Mouse (Mus musculus) embryonic facial prominence, embryonic 10.5 days (tissue): ENCODE measurements at regions not wholly inside any gene's neighbourhood (a gene's known extent, or its start where the extent isn't known, plus 50 kb on each side); places are given as distances from the start of the nearest gene placed in this dataset.
"Not testable (repeated sequence)": the region's sequence is repeated elsewhere in the genome, so short reads cannot be mapped to it uniquely, and the experiment has no call there.

Experiments used
- DNase-seq: peaks from one replicate; pipeline ENCODE4 v3.0.0-alpha.2; 2017; ENCODE audit warnings: low spot score
- H3K27ac ChIP-seq: fragments of 300-500 bp; sonication (generic); replicated peaks from 2 replicates; pipeline ENCODE4 v1.5.1; 2016; ENCODE audit warnings: mild to moderate bottlenecking
- H3K27me3 ChIP-seq: fragments of 300-500 bp; sonication (generic); replicated peaks from 2 replicates; pipeline ENCODE4 v1.6.1; 2016; ENCODE audit warnings: low read depth, mild to moderate bottlenecking; ENCODE audit not compliant: poor library complexity, severe bottlenecking
- H3K36me3 ChIP-seq: fragments of 300-500 bp; sonication (generic); replicated peaks from 2 replicates; pipeline ENCODE4 v1.6.1; 2016; ENCODE audit warnings: mild to moderate bottlenecking, moderate library complexity
- H3K4me1 ChIP-seq: fragments of 300-500 bp; sonication (generic); 2 replicates; pipeline ENCODE4 v1.6.1; 2016
- H3K4me3 ChIP-seq: fragments of 300-500 bp; sonication (generic); 2 replicates; pipeline ENCODE4 v1.5.1; 2016; ENCODE audit warnings: mild to moderate bottlenecking, moderate library complexity
- H3K9me3 ChIP-seq: fragments of 300-500 bp; sonication (generic); 2 replicates; pipeline ENCODE4 v1.6.1; 2016; ENCODE audit warnings: mild to moderate bottlenecking
- WGBS: fragments of 180-500 bp; shearing (Covaris S2); methylation state at CpG from one replicate; pipeline ENCODE4 v1.1.7; 2016; 5-methylcytosine and 5-hydroxymethylcytosine counted together

DNA sequence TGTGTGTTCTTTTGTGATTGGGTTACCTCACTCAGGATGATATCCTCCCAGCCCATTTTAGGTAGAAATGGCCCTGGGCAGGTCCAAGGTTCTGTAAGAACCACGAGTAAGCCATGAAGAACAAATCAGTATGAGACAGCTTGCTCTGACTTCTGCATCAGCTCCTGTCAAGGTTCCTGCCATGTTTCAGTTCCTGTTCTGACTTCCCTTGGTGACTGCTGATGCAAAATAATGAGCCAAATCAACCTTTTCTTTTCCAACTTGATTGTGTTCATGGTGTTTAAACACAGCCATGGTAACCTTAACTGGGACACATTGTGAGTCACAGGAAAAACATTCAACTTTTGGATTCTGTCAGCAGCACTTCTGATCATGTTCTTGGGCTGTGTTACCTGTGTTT lies 667.4 kb upstream of the Igfbp7 start:
- DNase-seq: no peak
- H3K36me3 ChIP-seq: no peaks in the 10 kb centered on the region
- WGBS: 75% methylated on average over 1 of the region's 1 CpGs
- no peaks in the 10 kb centered on the region for H3K27me3 ChIP-seq
- H3K4me3 ChIP-seq: no peak overlapping the region
- H3K27ac ChIP-seq: no peak overlapping the region
- H3K9me3 ChIP-seq: no peaks in the 10 kb centered on the region
- H3K4me1 ChIP-seq: no peaks in the 10 kb centered on the region

DNA sequence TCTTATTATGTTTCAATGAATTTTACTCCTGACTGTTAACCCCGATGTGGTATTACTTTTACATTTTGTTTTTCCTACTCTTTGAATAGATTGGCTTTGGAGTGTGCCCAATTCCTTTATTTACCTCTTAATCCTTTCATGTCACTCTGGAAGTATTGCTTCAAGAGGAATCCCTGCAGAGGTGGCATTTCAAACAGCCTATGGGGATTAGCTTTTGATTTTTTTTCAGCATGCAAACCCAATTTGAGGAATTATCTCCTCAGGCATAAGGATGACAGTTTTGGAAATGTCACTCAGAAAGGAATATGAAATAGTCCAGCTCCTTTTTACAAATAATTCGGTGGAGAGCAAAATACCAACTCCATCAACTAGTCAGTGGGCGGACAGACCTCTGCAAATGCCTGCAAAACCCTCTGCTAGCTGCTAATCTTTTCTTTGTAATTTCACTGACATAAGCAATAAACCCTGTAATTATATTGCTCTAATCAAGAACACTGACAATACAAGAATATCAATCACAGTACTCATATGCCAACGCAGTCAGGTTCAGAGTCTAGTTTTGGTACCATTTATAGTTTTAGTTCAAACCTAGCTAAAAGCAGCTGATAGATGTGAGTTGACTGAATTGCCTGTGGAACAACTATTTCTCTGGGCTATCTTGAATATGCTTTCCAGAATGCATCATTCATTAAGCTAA lies 624.9 kb upstream of the Igfbp7 start:
- Histone ChIP-seq H3K27ac (no peak overlapping the region), H3K27me3 (no peaks in the 10 kb centered on the region), H3K4me1 (no peaks in the 10 kb centered on the region), H3K36me3 (no peaks in the 10 kb centered on the region), H3K9me3 (no peaks in the 10 kb centered on the region), H3K4me3 (no peak overlapping the region)
- DNase-seq: no peak
- 77% methylated on average over 4 of the region's 4 CpGs for WGBS

DNA sequence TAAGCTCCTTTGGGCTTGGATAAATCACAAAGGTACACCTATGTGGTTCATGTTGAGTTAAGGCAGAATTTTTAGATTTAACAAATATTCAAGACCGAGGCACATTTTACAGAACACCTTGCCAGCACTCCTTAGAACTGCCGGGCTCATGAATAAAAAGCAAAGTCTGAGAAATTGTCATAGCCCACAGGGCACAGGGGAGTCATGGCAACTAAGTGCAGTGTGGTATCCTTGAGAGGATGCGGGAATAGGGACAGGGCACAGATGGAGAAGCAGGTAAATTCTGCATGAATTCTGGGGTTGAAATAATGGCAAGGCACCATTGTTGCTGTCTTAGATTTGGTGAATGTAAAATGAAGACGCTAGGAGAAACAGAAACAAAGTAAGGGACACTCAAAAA lies 609.7 kb upstream of the Igfbp7 start:
- no peak overlapping the region for H3K4me3 ChIP-seq
- no peak for DNase-seq
- no peak overlapping the region for H3K27ac ChIP-seq
- no peaks in the 10 kb centered on the region for H3K27me3 ChIP-seq
- WGBS: 86% methylated on average over 4 of the region's 4 CpGs
- no peaks in the 10 kb centered on the region for H3K36me3 ChIP-seq
- no peaks in the 10 kb centered on the region for H3K9me3 ChIP-seq
- H3K4me1 ChIP-seq: no peaks in the 10 kb centered on the region

DNA sequence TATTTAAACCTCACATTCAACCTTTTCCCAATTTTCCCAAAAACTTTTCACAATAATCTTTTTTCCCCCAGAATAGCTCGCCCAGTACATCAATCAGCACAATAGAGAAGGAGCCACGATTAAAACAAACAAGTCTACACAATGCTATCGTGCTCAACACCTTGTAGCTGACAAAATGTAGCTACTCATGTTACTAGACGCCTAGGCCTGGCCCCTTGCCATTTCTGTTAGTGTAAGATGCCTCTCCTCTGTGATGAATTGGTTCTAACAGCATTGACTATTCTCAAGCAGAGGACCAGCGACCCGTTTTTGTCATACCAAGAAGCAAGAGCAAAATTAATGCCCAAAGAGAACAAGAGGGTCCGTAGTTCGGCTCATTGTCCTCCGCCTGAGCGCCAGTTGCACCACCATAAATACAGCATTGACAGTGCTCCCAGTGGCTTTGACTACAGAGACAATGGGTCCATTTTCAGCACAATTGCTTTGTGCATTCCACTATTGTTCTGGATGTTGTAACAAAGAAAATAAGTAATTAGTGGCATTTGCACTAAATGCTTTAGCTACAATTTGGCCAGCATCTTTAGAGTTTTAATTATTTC lies 578.7 kb upstream of the Igfbp7 start:
- Histone ChIP-seq H3K4me3 (no peak overlapping the region), H3K27ac (no peak overlapping the region), H3K9me3 (no peaks in the 10 kb centered on the region), H3K4me1 (no peaks in the 10 kb centered on the region), H3K36me3 (no peaks in the 10 kb centered on the region), H3K27me3 (no peaks in the 10 kb centered on the region)
- DNase-seq: no peak
- 76% methylated on average over 10 of the region's 10 CpGs for WGBS

DNA sequence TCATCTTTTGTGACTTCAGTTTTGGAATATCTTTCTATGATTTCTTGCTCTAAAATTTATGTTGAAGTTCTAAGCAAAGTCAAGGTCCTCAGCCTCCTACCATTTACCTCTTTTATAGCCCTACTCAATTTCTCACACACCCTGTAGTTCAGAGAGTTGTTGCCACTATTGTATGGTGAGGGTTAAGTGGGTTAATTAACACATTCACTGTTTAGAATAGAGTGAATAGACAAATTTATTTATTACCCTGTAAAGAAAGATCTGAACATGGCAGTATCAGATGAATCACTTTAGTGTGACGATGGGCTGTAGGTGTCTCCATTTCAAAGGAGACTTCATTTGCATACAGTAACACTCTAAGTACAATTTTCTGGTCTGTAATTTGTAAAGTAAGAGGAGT lies 577.4 kb upstream of the Igfbp7 start:
- no peaks in the 10 kb centered on the region for H3K4me1 ChIP-seq
- H3K36me3 ChIP-seq: no peaks in the 10 kb centered on the region
- H3K27ac ChIP-seq: no peak overlapping the region
- no peak overlapping the region for H3K4me3 ChIP-seq
- 79% methylated on average over 1 of the region's 1 CpGs for WGBS
- no peaks in the 10 kb centered on the region for H3K27me3 ChIP-seq
- DNase-seq: no peak
- no peaks in the 10 kb centered on the region for H3K9me3 ChIP-seq

DNA sequence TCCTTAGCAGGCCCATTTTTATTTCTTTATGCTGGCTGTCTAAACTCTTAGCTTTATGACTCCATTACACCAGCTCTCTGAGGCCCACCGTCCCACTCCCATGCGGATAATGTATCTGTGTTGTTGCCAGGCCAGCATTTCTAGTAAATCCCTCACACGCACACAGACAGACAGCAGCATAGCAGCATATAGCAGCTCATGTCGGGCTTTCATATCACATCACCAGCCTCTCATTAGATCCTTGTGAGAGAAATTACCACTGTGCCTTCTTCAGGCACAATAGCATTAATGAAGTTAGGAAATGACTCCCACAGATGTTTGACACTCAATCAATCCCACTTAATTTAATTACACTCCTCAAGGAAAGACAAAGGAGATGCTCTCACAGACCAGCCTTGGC lies 532.2 kb upstream of the Igfbp7 start:
- not testable (repeated sequence) for H3K36me3 ChIP-seq, H3K27ac ChIP-seq, H3K4me1 ChIP-seq, H3K9me3 ChIP-seq, H3K4me3 ChIP-seq, H3K27me3 ChIP-seq, DNase-seq
- WGBS: 87% methylated on average over 4 of the region's 4 CpGs

DNA sequence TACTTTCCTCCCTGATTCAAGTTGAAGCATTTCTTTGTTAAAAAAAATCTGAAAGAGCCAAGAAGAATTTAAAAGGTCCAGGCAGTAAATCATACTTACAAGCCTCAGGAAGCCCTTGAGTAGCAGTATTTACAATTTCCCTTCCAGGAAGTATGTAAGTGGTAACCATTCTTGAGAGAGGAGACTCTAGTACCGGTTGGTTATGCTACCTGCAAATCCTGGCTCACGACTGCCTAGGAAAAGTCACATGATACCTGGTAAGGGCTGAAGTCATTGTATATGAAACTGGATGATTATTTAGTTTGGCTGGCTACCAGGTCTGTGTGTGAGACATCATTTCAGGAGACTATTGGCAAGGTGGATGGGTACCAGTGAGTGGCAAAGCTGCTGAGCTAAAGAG lies 524.0 kb upstream of the Igfbp7 start:
- WGBS: 94% methylated on average over 2 of the region's 2 CpGs
- no peak overlapping the region for H3K27ac ChIP-seq
- H3K36me3 ChIP-seq: no peaks in the 10 kb centered on the region
- H3K4me1 ChIP-seq: no peaks in the 10 kb centered on the region
- no peaks in the 10 kb centered on the region for H3K27me3 ChIP-seq
- DNase-seq: no peak
- H3K4me3 ChIP-seq: no peak overlapping the region
- H3K9me3 ChIP-seq: no peaks in the 10 kb centered on the region

DNA sequence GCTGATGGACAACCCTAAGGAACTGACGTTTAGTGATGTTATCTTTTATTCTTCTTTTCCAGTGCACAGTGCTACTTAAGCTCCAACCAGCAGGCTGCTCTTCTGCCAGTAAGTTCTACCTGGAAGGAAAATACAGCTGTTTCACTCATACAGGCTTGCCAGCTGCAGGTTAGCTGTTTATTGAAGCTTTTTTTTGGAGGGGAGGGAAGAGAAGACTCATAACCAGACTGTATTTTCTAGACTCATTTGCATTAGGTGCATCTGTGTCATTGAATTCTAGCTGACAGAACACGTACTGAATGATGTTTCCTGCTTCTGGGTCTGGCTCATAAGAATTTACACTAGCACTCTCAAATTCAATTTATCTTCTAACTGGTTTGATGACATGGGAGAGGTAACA lies 513.3 kb upstream of the Igfbp7 start:
- DNase-seq: no peak
- Histone ChIP-seq H3K4me1 (no peaks in the 10 kb centered on the region), H3K9me3 (no peaks in the 10 kb centered on the region), H3K27ac (no peak overlapping the region), H3K36me3 (no peaks in the 10 kb centered on the region), H3K4me3 (no peak overlapping the region), H3K27me3 (no peaks in the 10 kb centered on the region)
- 75% methylated on average over 2 of the region's 2 CpGs for WGBS

DNA sequence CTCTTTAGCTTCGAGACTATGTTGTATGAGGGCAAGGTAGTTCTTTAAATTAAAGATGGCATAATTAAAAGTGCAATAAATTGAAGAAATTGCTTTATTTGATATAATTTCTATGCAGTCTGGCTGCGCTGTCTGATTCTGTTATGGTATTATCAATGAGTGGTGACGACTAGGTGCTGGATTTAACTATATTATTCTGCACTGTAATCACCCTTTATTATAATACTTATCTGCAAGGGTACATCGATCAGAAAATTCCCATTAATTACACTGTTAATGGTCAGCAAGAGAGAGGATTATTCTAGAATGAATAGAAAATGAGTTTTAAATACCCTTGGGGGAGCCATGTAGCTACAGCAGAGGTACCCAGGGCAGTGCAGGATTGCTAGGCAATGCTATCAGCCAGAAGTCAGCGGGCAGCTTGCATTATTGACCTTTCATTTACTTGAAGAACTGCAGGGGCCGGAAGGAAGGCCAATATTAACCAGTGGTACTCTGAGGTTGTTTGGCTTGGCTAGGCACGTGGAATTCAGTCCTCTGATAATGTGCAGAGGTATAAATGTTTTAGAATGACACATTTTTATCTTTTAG lies 509.3 kb upstream of the Igfbp7 start:
- no peaks in the 10 kb centered on the region for H3K9me3 ChIP-seq
- no peak overlapping the region for H3K4me3 ChIP-seq
- H3K27ac ChIP-seq: no peak overlapping the region
- no peak for DNase-seq
- WGBS: 76% methylated on average over 7 of the region's 7 CpGs
- H3K36me3 ChIP-seq: no peaks in the 10 kb centered on the region
- H3K27me3 ChIP-seq: no peaks in the 10 kb centered on the region
- H3K4me1 ChIP-seq: no peaks in the 10 kb centered on the region

DNA sequence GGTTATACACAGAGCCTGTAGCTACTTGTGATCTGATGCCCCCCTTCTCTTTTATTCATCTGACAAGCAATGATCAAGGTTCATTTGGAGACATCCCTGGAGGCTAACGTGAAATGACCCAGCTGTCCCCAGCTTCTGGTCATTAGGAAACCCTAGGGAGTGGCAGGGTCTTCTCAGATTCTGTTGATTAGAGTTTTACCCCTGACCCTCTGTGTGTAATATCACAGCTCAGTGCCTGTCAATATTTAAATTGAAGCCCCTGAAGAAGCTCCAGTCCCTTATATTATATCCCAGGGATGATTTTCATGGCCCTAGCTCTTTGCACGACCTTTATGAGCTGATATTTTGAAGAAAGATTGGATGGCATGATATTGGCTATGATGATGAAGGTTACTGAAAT lies 508.5 kb upstream of the Igfbp7 start:
- Histone ChIP-seq H3K36me3 (no peaks in the 10 kb centered on the region), H3K27me3 (no peaks in the 10 kb centered on the region), H3K27ac (no peak overlapping the region), H3K4me1 (no peaks in the 10 kb centered on the region), H3K4me3 (no peak overlapping the region), H3K9me3 (no peaks in the 10 kb centered on the region)
- no peak for DNase-seq
- 68% methylated on average over 2 of the region's 2 CpGs for WGBS

DNA sequence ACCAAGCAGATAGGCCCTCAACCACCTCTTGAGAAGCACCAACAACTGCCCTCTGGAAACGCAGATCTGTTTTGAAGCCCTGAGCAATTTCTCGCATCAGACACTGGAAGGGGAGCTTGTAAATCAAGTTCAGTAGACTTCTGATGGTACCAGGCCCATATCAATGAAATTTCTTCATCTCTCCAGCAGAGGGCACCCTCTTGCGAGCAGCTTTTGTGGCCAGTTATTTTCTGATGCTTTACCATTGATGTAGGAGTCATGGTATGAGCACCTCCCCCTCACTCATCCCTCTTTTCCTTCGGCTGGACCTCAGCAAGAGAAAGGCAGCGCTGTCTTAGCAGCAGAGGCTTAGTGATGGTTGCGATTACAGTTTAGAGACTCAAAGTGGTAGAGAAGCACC lies 501.4 kb upstream of the Igfbp7 start:
- H3K4me3 ChIP-seq: no peak overlapping the region
- H3K4me1 ChIP-seq: no peaks in the 10 kb centered on the region
- 48% methylated on average over 6 of the region's 6 CpGs for WGBS
- no peaks in the 10 kb centered on the region for H3K36me3 ChIP-seq
- H3K27me3 ChIP-seq: no peaks in the 10 kb centered on the region
- no peaks in the 10 kb centered on the region for H3K9me3 ChIP-seq
- no peak overlapping the region for H3K27ac ChIP-seq
- DNase-seq: peak; percentile 15

DNA sequence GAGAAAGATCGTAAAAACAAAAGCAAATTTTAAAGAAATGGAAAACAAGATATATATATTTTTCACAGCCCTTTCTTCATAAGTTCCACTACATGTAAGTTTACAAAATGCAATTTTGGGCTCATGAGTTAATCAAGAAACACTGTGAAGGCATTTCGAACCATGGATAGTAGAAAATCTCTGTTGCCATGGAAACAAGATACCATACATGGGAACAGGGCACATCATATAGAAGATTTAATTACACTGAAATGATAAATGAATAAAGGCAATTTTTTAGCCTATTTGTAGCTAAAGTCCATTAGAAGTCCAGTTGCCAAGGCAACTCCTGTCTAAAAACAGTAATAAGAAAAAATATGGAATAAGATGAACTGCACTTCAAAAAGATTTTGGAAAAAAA lies 484.2 kb upstream of the Igfbp7 start:
- not testable (repeated sequence) for H3K4me1 ChIP-seq, DNase-seq, H3K36me3 ChIP-seq, H3K4me3 ChIP-seq, H3K9me3 ChIP-seq, H3K27ac ChIP-seq, H3K27me3 ChIP-seq
- WGBS: 90% methylated on average over 2 of the region's 2 CpGs

DNA sequence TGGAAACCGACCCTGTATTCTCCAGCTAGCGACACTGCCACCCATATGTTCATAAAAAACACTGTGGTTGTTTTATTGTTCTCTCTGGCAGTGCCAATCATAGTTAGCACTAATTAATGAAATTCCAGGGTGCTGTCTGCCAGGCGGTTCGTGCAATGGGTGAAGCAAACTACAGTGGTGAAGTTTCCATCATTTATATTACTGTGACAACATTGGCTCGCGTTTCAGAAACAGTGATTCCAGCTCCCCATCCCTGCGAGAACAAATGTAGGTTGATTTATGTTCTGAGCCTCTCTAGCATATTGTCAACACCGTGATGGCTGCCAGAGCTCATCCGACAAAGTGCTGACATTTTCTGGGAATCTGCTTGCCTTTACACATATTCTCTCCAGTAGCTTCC lies 480.7 kb upstream of the Igfbp7 start:
- no peaks in the 10 kb centered on the region for H3K36me3 ChIP-seq
- 88% methylated on average over 9 of the region's 9 CpGs for WGBS
- no peaks in the 10 kb centered on the region for H3K9me3 ChIP-seq

More for the DNA sequence above, 480.7 kb upstream of the Igfbp7 start:
- Histone ChIP-seq H3K4me1 (no peaks in the 10 kb centered on the region), H3K4me3 (no peak overlapping the region), H3K27ac (no peak overlapping the region), H3K27me3 (no peaks in the 10 kb centered on the region)
- no peak for DNase-seq
